Mouse (Mus musculus): ENCODE data around the gene Id1. TPM values are rescaled to one million over a fixed set of nuclear protein-coding genes. Genes with fewer than 3 reads are reported as not detected.

Id1 gene
- polyA plus RNA-seq, 1 experiment from 2014 or later, result 23.9 TPM

DNA sequence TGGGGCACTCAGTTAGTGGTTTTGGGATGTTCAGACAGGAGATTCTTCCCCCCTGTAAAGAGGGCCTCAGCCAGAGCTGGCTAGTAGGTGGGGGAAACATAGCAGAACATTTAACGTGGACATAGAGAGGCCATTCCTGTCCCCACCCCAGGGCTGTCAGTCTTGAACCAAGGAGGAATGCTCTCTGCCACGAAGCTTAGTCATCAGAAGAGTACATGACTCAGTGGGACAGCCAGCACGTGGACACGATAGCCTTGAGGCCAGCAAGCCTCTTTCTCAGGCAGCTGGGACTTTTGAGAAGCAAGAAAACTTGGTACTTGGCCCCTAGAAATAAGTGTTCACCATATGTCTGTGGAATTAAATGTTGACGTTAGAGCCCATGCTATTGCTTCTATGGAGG, 46.6 kb downstream of the Id1 start:
- no peak for DNase-seq (ENCODE audit: low spot score)

DNA sequence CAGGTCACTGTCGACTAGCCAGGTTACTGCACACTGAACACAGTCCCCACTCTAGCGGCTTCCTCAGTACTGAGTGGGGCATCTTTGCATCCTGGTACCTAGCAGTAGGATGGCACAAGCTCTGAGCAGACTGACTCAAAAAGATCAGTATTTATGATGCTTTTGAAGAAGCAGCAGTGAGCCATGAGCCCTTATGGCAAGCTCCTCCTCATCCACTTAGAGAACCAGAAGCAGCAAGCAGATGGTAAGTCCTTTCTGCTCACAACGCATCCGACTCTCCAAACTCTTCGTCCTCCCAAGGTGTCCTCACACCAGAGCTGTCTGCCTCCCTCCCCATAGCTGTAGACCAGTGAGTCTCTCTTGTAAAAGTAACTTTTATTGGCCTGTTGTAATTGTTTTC, 47.2 kb downstream of the Id1 start:
- DNase-seq (ENCODE audit: low spot score), result no peak

DNA sequence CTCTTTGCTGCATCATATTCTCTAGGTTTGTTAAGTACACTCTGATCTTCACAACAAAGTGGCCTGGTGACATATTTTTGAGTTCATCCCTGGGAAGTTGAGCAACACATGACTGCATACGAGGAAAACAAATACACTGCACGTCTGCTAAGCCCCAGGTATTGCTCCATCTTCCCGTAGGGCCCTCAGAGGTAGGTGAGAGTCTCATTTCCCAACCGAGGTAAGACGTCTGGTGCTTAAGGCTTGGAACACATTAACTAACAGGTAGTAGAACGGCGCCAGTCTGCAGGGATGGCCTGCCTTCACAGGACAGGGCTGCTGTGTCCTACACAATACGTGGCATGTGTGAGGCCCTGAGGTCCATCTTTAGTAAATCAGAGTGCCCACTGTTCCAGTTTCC, 48.6 kb downstream of the Id1 start:
- DNase-seq (ENCODE audit: low spot score), result no peak

DNA sequence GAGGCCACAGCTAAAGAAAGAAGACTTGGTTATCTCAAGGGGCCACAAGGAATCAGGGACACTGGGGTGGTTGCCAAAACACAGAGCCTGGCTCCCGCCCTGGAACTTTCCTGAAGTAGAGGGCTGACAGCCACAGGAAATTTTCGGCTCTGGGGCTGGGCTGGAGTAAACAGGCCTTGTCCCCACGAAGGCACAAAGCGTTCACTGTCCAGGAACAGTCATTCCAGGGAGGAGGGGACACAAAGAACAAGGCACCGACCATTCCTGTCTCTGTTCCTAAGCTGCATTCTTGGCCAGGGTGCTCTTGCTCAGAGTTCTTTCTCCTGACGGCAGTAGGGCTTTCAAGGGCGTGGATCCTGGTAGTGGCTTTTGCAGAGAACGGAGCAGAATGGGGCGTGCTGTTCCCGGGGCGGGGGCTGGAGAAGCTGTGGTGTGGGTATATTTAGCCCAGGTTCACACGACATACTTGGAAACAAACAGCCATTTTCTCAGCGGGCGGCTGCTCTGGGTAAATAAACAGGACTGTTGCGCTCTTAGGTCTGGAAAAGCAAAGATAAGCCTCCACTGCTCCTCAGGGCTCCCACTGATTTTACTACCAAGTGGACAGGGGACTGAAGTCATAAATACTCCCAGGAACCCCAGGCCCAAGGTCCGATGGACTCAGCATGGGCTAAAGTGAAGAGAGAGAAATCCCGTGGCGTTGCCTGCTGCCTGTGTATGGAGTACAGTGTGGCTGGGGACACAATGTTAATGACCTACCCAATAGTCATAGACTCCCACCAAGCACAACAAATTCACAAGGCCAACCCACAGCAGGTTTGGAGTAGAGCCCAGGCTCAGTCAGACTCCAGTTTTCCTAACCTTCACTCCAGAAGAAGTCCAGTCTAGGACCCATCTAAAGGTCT, 49.6 kb downstream of the Id1 start:
- DNase-seq (ENCODE audit: low spot score), result no peak

Small RNA genes within 50 kb of the gene (microRNA-seq; reads per million reads assigned to microRNA genes)
- gene Gm23802 (ENCODE audit: borderline number of aligned reads), result not detected

Other genes starting within 250 kb of the Id1 start
- gene Defb22, start 246.1 kb upstream of the Id1 start, polyA plus RNA-seq (2015; fragmentation: Nextera tagmentation; extraction: Ambion mirVana), result not detected in 2 replicates
- gene Defb26, start 224.6 kb upstream of the Id1 start, polyA plus RNA-seq (2015; fragmentation: Nextera tagmentation; extraction: Ambion mirVana), result 0.24 TPM in 1 of 2 replicates, not detected in the other
- not detected in 2 replicates for gene Defb28, start 218.0 kb upstream of the Id1 start, polyA plus RNA-seq (2015; fragmentation: Nextera tagmentation; extraction: Ambion mirVana)
- not detected in 2 replicates for gene Defb29, start 196.2 kb upstream of the Id1 start, polyA plus RNA-seq (2015; fragmentation: Nextera tagmentation; extraction: Ambion mirVana)
- 3.0 TPM in 1 of 2 replicates, not detected in the other for gene Gm17416, start 166.9 kb upstream of the Id1 start, polyA plus RNA-seq (2015; fragmentation: Nextera tagmentation; extraction: Ambion mirVana)
- not detected in 2 replicates for gene Defb21, start 163.5 kb upstream of the Id1 start, polyA plus RNA-seq (2015; fragmentation: Nextera tagmentation; extraction: Ambion mirVana)
- gene Defb19, start 155.9 kb upstream of the Id1 start, polyA plus RNA-seq (2015; fragmentation: Nextera tagmentation; extraction: Ambion mirVana), result 1.3 and 2.2 TPM in 2 replicates
- gene Defb45, start 136.9 kb upstream of the Id1 start, polyA plus RNA-seq (2015; fragmentation: Nextera tagmentation; extraction: Ambion mirVana), result 0.53 TPM in 1 of 2 replicates, not detected in the other
- not detected in 2 replicates for gene Defb36, start 131.9 kb upstream of the Id1 start, polyA plus RNA-seq (2015; fragmentation: Nextera tagmentation; extraction: Ambion mirVana)
- 1.6 and 2.1 TPM in 2 replicates for gene Defb25, start 113.2 kb upstream of the Id1 start, polyA plus RNA-seq (2015; fragmentation: Nextera tagmentation; extraction: Ambion mirVana)
- gene Rem1, start 109.3 kb upstream of the Id1 start, polyA plus RNA-seq (2015; fragmentation: Nextera tagmentation; extraction: Ambion mirVana), result 2.2 and 3.2 TPM in 2 replicates
- 196 and 200 TPM in 2 replicates for gene H13, start 66.8 kb upstream of the Id1 start, polyA plus RNA-seq (2015; fragmentation: Nextera tagmentation; extraction: Ambion mirVana)
- gene Mcts2, start 49.2 kb upstream of the Id1 start, polyA plus RNA-seq (2015; fragmentation: Nextera tagmentation; extraction: Ambion mirVana), result 15.6 and 17.2 TPM in 2 replicates
- 5.6 and 6.5 TPM in 2 replicates for gene Cox4i2, start 17.9 kb downstream of the Id1 start, polyA plus RNA-seq (2015; fragmentation: Nextera tagmentation; extraction: Ambion mirVana)
- 178 TPM in 2 replicates for gene Bcl2l1, start 95.5 kb downstream of the Id1 start, polyA plus RNA-seq (2015; fragmentation: Nextera tagmentation; extraction: Ambion mirVana)
- 72.5 and 81.3 TPM in 2 replicates for gene Tpx2, start 111.7 kb downstream of the Id1 start, polyA plus RNA-seq (2015; fragmentation: Nextera tagmentation; extraction: Ambion mirVana)
- gene Mylk2, start 175.1 kb downstream of the Id1 start, polyA plus RNA-seq (2015; fragmentation: Nextera tagmentation; extraction: Ambion mirVana), result 0.05 and 0.10 TPM in 2 replicates
- gene Foxs1, start 197.0 kb downstream of the Id1 start, polyA plus RNA-seq (2015; fragmentation: Nextera tagmentation; extraction: Ambion mirVana), result 3.6 and 4.3 TPM in 2 replicates
- gene Dusp15, start 215.4 kb downstream of the Id1 start, polyA plus RNA-seq (2015; fragmentation: Nextera tagmentation; extraction: Ambion mirVana), result 1.0 and 1.2 TPM in 2 replicates
- 3.0 and 3.3 TPM in 2 replicates for gene Ttll9, start 226.2 kb downstream of the Id1 start, polyA plus RNA-seq (2015; fragmentation: Nextera tagmentation; extraction: Ambion mirVana)

Data from thymus, postnatal 0 days (tissue).